Mouse (Mus musculus) liver, embryonic 13.5 days (tissue): Measurements from ENCODE around the gene Gm29609. TPM values are rescaled to one million over a fixed set of nuclear protein-coding genes. Genes with fewer than 3 reads are reported as not detected.
A peak's percentile ranks its signal among the peaks of the same experiment; 100 is the strongest.

ENCODE experiments used
- ATAC-seq: fragments of 200-750 bp; cut with Nextera tagmentation; 2 replicates; pipeline ENCODE4 v1.8.0; 2017; ENCODE audit warnings: low read depth, mild to moderate bottlenecking, moderate number of reproducible peaks, moderate library complexity
- DNase-seq: peaks from one replicate; pipeline ENCODE4 v3.0.0; 2022
- H3K27ac ChIP-seq: fragments of 300-500 bp; sonication (generic); 2 replicates; pipeline ENCODE4 v1.5.1; 2015; ENCODE audit warnings: moderate library complexity, mild to moderate bottlenecking, inconsistent platforms
- H3K27me3 ChIP-seq: fragments of 300-500 bp; sonication (generic); 2 replicates; pipeline ENCODE4 v1.6.1; 2015; ENCODE audit warnings: mild to moderate bottlenecking, inconsistent platforms
- H3K36me3 ChIP-seq: fragments of 300-500 bp; sonication (generic); 2 replicates; pipeline ENCODE4 v1.6.1; 2015; ENCODE audit warnings: mild to moderate bottlenecking, inconsistent platforms
- H3K4me1 ChIP-seq: fragments of 300-500 bp; sonication (generic); replicated peaks from 2 replicates; pipeline ENCODE4 v1.6.1; 2015; ENCODE audit warnings: inconsistent platforms
- H3K4me2 ChIP-seq: fragments of 300-500 bp; sonication (generic); 2 replicates; pipeline ENCODE4 v1.6.1; 2015; ENCODE audit warnings: inconsistent platforms, mild to moderate bottlenecking, moderate library complexity
- H3K4me3 ChIP-seq: fragments of 300-500 bp; sonication (generic); replicated peaks from 2 replicates; pipeline ENCODE4 v1.5.1; 2015; ENCODE audit warnings: mild to moderate bottlenecking, inconsistent platforms
- H3K9ac ChIP-seq: fragments of 300-500 bp; sonication (generic); 2 replicates; pipeline ENCODE4 v1.6.1; 2015; ENCODE audit warnings: mild to moderate bottlenecking, inconsistent platforms
- H3K9me3 ChIP-seq: fragments of 300-500 bp; sonication (generic); replicated peaks from 2 replicates; pipeline ENCODE4 v1.6.1; 2016; ENCODE audit warnings: inconsistent platforms
- WGBS: fragments of 180-500 bp; shearing (Covaris S2); methylation state at CpG from one replicate; pipeline ENCODE4 v1.1.7; 2015; ENCODE audit not compliant: insufficient replicate concordance; 5-methylcytosine and 5-hydroxymethylcytosine counted together
- polyA plus RNA-seq: library from polyadenylated mRNA; unstranded; fragments of >200 nt; fragmentation: Nextera tagmentation; extraction: Ambion mirVana; gene quantifications from 2 replicates; pipeline ENCODE4 v1.2.1, GENCODE M21; 2015

Gene Gm29609
- polyA plus RNA-seq, 1 experiment from 2014 or later, result 0.36 TPM

DNA sequence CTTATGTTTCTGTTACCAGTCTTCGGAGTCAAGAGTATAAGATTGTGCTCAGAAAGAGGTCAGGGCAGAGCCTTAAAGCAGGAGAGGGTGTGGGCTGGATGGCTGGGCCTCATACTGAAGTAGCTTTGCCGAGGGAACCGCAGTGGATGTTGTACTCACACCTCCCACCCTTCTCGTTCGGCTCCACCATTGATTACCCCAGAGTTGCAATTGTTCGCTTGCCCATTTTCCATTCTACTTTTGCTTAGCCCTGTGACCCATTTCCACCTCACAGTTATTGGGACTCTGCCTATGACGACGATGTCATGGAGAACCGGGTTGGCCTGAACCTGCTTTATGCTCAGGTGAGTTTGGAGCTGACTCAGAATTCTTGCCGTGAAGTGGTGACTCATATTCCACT is 16.5 kb upstream of the Gm29609 start:
- no peak overlapping the region for H3K27ac ChIP-seq
- 85% methylated on average over 10 of the region's 10 CpGs for WGBS
- no peaks in the 10 kb centered on the region for H3K27me3 ChIP-seq
- H3K9ac ChIP-seq, result no peak overlapping the region
- H3K4me2 ChIP-seq, result no peak overlapping the region
- DNase-seq, result no peak
- peaks cover 69% of the 10 kb centered on the region for H3K36me3 ChIP-seq
- no peak overlapping the region for H3K4me3 ChIP-seq
- no peak for ATAC-seq
- H3K4me1 ChIP-seq, result peaks cover 54% of the 10 kb centered on the region
- peaks cover 5% of the 10 kb centered on the region for H3K9me3 ChIP-seq

DNA sequence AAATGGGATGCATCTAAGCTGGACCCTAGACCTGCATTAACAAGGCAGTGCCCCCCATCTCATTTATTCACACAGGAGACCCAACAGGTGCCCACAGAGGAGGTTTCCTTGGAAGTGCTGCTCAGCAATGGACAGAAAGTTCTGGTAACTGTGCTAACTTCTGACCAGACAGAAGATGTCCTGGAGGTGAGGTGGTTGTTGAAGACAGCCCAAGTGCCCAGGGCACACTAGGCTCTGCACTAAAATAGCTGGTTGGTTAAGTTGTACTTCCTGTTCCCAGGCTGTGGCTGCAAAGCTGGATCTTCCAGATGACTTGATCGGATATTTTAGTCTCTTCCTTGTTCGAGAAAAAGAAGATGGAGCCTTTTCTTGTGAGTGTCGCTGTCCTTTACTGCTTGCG is 16.0 kb upstream of the Gm29609 start:
- ATAC-seq, result no peak
- Histone ChIP-seq H3K4me2 (no peak overlapping the region), H3K27ac (no peak overlapping the region), H3K9ac (no peak overlapping the region), H3K36me3 (peaks cover 72% of the 10 kb centered on the region), H3K9me3 (peaks cover 5% of the 10 kb centered on the region), H3K27me3 (no peaks in the 10 kb centered on the region), H3K4me3 (no peak overlapping the region), H3K4me1 (peaks cover 51% of the 10 kb centered on the region)
- WGBS, result 88% methylated on average over 4 of the region's 4 CpGs
- DNase-seq, result no peak

GRCm38 (mm10) chr5:31194486-31195485 is 15.1 kb upstream of the Gm29609 start:
- H3K4me1 ChIP-seq, result peaks cover 42% of the 10 kb centered on the region
- H3K4me3 ChIP-seq, result peak overlapping the region; percentile 82
- peaks cover 72% of the 10 kb centered on the region for H3K36me3 ChIP-seq
- peak overlapping the region; percentile 87; the same call in 1 of the 2 replicates for H3K27ac ChIP-seq
- ATAC-seq, result no peak
- H3K9me3 ChIP-seq, result no peaks in the 10 kb centered on the region
- no peaks in the 10 kb centered on the region for H3K27me3 ChIP-seq
- peak overlapping the region; percentile 91 for H3K9ac ChIP-seq
- H3K4me2 ChIP-seq, result peak overlapping the region; percentile 75
- DNase-seq, result no peak
- 84% methylated on average over 16 of the region's 16 CpGs for WGBS

DNA sequence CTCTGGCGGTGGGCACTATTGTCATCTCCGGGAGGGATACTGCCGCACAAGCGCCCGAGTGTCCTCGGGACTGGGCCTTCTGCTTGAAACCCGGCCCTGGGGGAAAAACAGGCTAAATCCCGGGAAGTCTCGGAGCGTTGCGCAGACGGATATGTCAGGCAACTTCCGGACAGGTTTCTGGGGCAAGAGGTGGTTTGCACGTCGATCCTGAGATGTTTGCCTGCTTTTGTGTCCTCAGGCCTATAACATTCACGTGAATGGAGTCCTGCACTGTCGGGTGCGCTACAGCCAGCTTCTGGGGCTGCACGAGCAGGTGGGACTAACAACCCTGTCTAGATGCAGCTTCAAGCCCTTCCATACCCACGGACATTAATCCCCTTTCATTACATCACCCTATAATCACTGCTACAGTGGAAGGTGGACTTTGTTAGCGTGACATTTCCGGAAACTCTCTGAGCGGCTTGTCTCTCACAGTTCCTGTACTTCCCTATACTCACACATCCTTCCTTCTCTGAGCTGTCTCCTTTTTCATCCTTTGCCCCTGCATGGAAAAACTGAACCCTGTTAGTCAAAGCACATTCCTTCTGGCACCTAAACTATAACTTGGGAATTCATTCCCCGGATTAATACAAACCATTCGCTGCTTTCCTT is 14.0 kb upstream of the Gm29609 start:
- Histone ChIP-seq H3K36me3 (peaks cover 71% of the 10 kb centered on the region), H3K4me2 (peak overlapping the region; percentile 75), H3K4me3 (peak overlapping the region; percentile 82), H3K9me3 (no peaks in the 10 kb centered on the region), H3K4me1 (peaks cover 39% of the 10 kb centered on the region), H3K27ac (peak overlapping the region; percentile 87), H3K27me3 (no peaks in the 10 kb centered on the region), H3K9ac (peak overlapping the region; percentile 91)
- no peak for ATAC-seq
- DNase-seq, result peak; percentile 36
- 6% methylated on average over 25 of the region's 25 CpGs for WGBS

DNA sequence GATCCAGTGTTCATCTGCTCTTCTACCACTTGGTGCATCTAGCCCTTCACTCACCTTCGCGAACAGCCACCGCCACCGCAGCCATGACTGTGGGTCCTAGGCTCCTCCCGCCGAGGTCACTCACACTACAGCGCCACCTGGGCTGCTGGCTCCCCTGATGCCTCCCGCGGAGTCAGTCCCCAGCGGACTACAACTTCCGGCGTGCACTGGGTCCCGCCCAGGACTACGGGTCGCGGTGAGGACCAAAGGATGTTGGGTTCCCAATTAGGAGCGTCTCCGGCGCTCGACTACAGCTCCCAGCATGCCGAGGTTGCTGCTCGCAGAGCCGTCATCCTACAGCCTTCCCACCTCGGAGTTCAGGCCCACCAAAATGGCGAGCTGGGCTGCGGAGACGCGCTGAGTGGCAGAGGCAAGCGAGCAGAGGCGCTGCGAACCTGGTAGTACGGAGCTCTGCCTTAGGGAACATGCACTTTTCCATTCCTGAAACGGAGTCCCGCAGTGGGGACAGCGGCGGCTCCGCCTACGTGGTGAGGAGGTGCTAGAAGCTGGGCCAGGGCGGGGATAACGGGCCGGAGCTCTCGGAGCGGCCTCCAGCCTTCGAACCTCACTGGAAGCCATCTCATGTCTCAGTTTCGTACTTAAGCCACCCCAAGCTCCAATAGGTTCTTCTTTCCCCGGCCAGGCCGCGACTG is 13.4 kb upstream of the Gm29609 start, which contains the start of the genes Snx17 and Eif2b4:
Snx17 (plus strand) TSS at position 289 of the 692 bp plus-strand sequence.
Eif2b4 (minus strand) TSS at position 492 of the 692 bp plus-strand sequence.
- Histone ChIP-seq H3K4me2 (peak within 1 kb of the TSS; percentile 89), H3K36me3 (peaks cover 71% of the 10 kb centered on the region), H3K27me3 (no peaks in the 10 kb centered on the region), H3K27ac (peak within 1 kb of the TSS; percentile 89), H3K4me3 (peak within 1 kb of the TSS; percentile 82), H3K4me1 (peaks cover 39% of the 10 kb centered on the region), H3K9me3 (no peaks in the 10 kb centered on the region), H3K9ac (peak within 1 kb of the TSS; percentile 96)
- under 1% methylated on average over 48 of the region's 48 CpGs for WGBS
- ATAC-seq (peak; percentile 96), DNase-seq (peak; percentile 99)

GRCm38 (mm10) chr5:31192045-31192938 is 12.6 kb upstream of the Gm29609 start:
- peaks cover 34% of the 10 kb centered on the region for H3K4me1 ChIP-seq
- no peaks in the 10 kb centered on the region for H3K9me3 ChIP-seq
- peaks cover 71% of the 10 kb centered on the region for H3K36me3 ChIP-seq
- ATAC-seq (peak; percentile 57), DNase-seq (no peak)
- H3K4me2 ChIP-seq, result peak overlapping the region; percentile 89
- peak overlapping the region; percentile 89 for H3K27ac ChIP-seq
- peak overlapping the region; percentile 96 for H3K9ac ChIP-seq
- H3K27me3 ChIP-seq, result no peaks in the 10 kb centered on the region
- 11% methylated on average over 42 of the region's 42 CpGs for WGBS
- H3K4me3 ChIP-seq, result peak overlapping the region; percentile 82

- H3K4me2 ChIP-seq, result no peak overlapping the region
- no peak overlapping the region for H3K4me3 ChIP-seq
- H3K36me3 ChIP-seq, result peaks cover 56% of the 10 kb centered on the region
- no peak for DNase-seq
- H3K27me3 ChIP-seq, result no peaks in the 10 kb centered on the region
- no peak for ATAC-seq
- peaks cover 32% of the 10 kb centered on the region for H3K4me1 ChIP-seq
- no peak overlapping the region for H3K27ac ChIP-seq
- WGBS, result 84% methylated on average over 9 of the region's 9 CpGs
- H3K9me3 ChIP-seq, result no peaks in the 10 kb centered on the region
- H3K9ac ChIP-seq, result no peak overlapping the region
Observed at GRCm38 (mm10) chr5:31190201-31190600, 10.5 kb upstream of the Gm29609 start.

GRCm38 (mm10) chr5:31188223-31188840 is 8.6 kb upstream of the Gm29609 start:
- Histone ChIP-seq H3K27me3 (no peaks in the 10 kb centered on the region), H3K27ac (no peak overlapping the region), H3K36me3 (peaks cover 47% of the 10 kb centered on the region), H3K4me1 (peaks cover 35% of the 10 kb centered on the region), H3K4me3 (no peak overlapping the region), H3K4me2 (no peak overlapping the region), H3K9ac (no peak overlapping the region), H3K9me3 (no peaks in the 10 kb centered on the region)
- DNase-seq (no peak), ATAC-seq (no peak)
- WGBS, result 74% methylated on average over 4 of the region's 4 CpGs

DNA sequence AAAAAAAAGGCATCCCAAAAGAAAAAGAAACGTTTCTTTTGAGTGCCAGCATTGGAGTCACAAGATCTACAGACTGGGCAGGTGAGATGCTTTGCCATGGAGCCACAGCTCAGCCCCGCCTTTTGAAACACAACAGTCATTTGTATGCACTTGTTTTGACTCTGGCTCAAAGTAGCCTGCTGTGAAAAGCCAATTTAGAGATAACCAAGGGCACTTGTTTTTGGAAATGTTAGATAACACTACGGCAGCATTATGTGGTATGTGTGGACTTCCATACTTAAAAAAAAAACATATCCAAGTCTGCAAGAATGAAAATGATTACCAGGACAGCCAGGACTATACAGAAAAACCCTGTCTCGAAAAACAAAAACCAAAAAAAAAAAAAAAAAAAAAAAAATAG is 4.0 kb upstream of the Gm29609 start:
- H3K4me1 ChIP-seq, result peaks cover 47% of the 10 kb centered on the region
- H3K36me3 ChIP-seq, result peaks cover 20% of the 10 kb centered on the region
- no peak overlapping the region for H3K4me3 ChIP-seq
- H3K27me3 ChIP-seq, result no peaks in the 10 kb centered on the region
- H3K9me3 ChIP-seq, result no peaks in the 10 kb centered on the region
- H3K9ac ChIP-seq, result peak overlapping the region; percentile 26; the same call in 1 of the 2 replicates
- H3K27ac ChIP-seq, result peak overlapping the region; percentile 80
- 16% methylated on average over 4 of the region's 4 CpGs for WGBS
- DNase-seq (peak; percentile 56), ATAC-seq (peak; percentile 49)
- peak overlapping the region; percentile 34 for H3K4me2 ChIP-seq
